Mouse (Mus musculus) CD4-positive, CD25-positive, alpha-beta regulatory T cell, adult 2 months (primary cell): ENCODE data around the gene Pros1.

ENCODE experiments used
- DNase-seq: peaks from one replicate; pipeline ENCODE4 v3.0.0-alpha.2; 2012; ENCODE audit warnings: low read depth, low spot score

Gene Pros1

DNA sequence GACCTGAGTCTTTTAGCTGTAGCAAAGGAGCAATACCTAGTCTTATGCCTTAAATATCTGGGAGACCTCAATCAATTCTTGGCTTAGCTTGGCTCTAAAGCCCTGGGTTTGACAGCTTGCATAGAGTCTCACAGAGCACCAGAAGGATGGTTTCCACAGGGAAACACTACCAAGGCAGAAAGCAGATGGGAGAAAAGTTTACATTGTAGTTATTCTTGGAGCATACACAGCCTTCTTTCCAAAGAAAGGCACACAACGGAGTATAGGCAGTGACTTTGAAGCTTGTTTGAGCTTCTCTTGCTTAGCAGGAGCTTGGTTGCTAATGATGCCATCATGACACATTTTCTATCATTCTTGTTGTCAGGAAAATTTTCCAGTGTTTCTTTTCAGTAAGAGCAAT, 6.0 kb downstream of the Pros1 start:
- no peak for DNase-seq

DNA sequence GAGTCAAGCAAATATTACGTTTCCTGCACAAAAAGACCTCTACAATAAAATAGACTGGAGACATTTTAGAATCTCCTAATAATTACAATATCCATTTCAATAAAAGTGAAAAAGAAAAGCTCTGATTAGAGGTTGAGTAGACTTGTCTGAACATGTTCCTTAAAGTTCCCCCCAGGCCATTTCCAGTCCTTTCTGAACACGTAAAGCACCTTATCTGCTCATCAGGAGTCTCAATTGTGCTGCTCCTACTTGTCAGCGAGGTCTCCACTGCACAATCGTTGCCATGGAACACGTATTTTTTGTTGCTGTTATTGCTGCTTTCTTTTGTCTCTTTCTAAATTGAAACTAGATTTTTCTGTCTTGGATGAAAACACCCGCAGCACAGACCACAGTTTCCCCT, 7.3 kb downstream of the Pros1 start:
- DNase-seq: no peak

DNA sequence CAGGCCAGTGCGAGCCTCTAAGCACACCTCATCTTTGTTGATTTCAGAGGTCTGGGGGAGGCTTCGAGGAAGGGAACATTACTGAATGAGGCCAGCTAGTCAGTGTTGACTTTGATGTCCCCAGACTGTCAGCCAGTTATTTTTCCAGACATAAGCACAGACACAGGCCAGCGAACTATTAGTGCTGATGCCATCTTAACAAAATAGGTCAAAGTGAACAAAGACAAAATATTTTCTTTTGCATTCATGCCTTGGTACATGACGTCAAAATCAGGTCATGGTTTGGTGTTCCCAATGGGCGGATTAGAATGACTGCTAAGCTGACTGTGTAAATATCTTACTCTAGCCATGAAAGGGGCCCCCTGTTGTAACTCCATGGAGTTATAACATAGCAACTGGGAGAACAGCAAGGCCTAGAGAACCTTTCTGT, 18.6 kb downstream of the Pros1 start:
- DNase-seq: no peak

DNA sequence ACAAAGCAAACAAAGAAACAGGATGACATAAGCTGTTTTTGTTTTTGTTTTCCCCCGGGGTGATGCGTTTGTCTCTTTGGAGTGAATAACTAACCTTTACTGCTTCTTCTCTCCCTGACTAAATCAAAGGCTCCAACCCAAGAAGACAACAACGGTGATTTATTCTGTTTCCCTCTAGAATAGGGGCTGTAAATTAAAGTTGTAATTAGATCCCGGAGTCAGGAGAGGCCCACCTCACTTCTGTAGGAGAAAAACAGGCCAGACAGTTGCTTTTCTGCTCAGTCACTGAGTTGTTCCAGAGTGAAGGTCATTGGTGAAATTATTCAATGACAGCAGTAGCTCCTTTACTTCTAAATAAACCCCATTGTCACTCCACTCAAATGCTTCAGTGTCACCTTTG, 19.1 kb downstream of the Pros1 start:
- DNase-seq: no peak

DNA sequence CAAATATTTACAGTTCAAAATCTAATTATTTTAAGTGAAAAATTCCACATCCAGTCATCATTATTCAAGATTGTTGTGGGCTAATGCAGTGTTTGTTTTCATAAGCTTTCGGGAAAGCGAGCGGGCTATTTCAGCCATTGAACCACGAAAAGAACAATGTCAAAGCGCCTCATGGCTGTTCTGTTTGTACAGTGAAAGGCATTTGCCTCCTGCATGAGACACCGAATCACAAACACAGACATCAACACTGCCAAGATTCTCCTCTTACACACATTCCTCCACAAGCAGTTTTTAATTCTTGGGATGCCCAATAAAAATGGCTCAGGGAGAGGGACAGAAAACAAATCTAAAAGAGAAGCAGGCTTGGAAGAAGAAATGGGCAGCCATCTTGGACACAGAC, 20.0 kb downstream of the Pros1 start:
- DNase-seq: no peak

DNA sequence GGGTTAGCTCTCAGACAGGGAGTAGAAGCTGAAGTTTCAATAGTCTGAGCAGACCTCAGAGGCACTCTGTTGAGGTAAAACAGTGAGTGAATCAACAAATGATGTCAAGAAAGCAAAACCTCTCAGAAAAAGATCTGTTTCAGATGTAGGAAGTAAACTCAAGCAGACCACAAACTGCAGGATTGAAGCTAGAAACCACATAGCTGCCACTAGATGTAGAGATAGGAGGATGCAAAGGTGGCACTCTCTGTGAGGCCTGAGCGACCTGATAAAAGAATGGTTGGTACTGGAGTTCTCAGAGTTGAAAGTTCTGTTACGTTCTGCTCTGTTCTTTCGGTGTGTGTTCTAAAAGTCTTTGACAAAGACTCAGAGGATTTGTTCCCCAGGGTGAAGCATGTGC, 41.7 kb downstream of the Pros1 start:
- DNase-seq: peak; percentile 8

DNA sequence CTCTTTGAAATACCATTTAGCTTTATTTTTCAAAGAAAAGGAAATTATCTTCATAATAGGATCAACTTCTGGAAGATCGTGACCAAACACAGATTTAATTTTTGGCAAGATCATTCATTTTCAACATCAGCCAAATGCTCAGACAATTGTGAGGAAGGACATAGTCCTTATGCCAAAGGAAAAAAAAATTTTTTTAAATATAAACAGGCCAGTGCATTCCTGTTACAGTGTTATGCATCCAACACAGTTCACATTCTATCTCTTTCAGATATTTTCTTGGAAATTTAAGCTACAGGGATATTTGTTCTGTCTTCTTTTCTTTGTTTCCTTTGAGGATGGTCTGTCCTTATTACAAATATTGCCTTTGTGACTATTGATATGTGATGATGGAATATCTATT, 57.3 kb downstream of the Pros1 start:
- DNase-seq: no peak

DNA sequence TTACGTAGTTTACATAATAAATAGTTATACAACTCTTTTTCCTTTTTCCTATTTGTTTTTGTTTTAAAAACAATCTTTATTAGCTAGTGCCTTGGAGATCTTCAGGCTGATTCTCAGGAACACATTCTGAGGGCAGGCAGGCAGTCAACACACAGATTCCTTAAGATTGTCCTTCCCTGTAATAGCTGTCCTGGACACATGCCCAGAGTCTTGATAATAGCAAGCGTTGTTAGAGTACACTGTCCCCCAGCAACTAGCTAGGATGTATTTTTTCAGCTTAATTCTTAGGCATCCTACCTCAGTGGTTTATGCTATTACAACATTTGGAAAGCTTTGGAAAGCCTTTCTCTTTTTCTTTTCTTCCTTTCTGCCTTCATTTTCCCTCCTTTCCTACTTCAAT, 58.1 kb downstream of the Pros1 start:
- no peak for DNase-seq

DNA sequence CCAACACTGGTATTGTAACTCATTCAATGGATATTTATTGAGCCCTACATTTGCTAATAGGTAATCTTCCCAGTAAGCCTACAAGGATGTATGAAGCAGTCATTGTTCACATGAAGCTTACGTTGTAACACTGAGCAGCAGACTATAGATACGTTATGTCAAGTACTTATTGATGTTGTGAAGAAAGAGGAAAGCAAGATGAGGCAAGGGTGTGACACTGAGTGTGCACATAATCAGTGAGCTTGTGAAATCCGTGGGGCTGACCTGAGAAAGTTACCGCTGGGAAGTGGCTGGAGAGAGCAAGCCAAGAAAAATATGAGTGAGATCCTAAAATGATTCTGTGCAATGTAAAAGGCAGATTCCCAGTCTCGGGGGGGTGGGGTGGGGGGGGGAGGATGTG, 61.4 kb downstream of the Pros1 start:
- no peak for DNase-seq

DNA sequence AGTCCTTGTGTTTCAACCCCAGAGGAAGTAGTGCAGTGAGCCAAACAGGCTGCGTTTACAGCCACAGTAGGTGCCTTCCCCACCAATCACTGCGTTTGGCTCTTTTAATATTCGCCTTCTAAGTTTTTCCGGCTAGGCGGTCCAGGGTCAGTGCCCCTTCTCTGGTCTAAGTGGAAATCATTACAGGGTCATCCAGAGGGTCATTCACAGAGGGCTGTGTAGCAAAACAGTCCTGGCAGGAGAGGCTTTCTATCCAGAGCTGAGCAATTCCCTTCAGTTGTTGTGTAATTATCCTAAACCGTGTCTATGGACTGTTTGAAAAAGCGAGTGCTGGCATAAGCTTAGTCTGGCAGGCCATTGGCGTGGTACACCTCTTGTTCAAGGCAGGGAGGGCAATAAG, 68.1 kb downstream of the Pros1 start:
- DNase-seq: no peak

DNA sequence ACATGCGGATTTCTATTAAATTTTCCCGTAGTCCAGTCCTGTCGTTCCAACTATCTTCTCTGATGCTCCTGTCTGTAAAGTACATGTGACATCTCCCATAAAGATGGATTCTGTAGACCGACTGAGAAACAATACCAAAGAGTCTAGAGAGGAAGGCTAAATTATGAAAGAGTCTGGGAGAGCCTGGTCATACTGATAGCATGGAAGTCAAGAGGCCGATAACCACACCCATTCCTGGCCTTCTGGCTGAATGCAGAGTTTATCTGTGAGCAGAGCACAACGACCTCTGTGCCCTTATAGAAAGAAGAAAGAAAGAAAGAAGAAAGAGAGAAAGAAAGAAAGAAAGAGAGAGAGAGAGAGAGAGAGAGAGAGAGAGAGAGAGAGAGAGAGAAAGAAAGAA, 77.2 kb downstream of the Pros1 start:
- no peak for DNase-seq

DNA sequence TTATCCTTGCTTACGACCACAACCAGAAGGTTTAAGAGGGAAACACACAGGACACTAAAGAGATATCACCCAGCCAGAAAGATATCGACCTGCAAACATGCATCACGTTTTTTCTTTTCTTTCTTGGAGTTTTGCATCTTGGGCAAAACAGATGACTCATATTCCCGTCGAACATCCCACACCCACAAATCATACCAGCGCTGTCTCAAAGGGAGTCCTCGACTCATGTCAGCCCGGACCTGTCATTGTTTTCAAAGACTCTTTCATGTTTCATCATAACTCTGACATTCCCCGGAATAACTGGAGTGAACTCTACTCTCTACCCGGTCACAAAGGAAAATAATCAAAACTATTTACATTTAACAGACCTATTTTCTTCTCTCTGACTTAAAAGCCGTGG, 82.2 kb downstream of the Pros1 start:
- no peak for DNase-seq

DNA sequence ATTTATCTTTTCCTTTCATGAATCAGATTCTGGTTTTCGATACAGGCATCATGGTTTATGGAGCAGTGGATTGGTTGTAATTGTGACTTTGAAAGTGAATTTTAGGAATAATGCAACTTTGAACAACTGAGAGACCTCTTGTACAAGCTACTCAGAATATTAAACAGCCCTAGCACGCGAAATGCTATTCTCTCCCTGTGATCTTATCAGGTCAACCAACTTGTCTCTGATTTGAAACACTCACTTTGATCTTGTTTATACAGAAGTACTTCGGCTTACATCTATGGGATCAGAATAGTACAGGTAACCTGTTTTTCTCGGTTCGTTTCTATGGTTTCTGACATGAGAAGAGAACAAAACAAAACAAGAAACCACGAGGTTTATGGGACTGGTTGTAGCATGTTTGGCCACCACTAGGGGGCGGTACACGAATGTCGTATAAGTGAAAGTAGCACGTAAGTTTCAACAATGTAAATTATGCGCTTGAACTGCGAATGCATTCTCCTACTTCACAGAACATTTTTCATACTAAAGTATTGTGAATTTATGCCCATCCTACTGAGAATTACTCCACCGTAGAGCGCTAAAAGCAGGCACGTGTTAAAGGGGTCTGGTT, 86.4 kb downstream of the Pros1 start:
- DNase-seq: peak; percentile 87

DNA sequence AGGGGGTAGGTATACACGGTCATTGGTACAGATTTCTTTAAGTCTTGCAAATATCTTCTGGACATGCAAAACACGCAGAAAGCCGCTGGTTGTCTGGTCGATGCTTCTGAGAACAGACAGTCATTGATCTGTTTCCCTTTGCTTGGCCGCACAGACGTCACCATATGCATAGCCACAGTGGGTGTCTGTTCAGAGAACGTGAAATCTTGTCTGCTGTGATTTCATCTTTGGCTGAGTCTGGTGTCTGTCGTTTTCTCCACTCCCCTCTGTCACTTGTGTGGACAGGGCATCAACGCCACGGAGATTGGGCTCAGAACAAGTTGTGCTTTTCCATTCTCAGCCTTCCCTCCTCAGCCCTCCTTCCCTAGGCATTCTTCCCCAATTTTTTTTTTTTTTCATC, 87.7 kb downstream of the Pros1 start:
- DNase-seq: no peak

DNA sequence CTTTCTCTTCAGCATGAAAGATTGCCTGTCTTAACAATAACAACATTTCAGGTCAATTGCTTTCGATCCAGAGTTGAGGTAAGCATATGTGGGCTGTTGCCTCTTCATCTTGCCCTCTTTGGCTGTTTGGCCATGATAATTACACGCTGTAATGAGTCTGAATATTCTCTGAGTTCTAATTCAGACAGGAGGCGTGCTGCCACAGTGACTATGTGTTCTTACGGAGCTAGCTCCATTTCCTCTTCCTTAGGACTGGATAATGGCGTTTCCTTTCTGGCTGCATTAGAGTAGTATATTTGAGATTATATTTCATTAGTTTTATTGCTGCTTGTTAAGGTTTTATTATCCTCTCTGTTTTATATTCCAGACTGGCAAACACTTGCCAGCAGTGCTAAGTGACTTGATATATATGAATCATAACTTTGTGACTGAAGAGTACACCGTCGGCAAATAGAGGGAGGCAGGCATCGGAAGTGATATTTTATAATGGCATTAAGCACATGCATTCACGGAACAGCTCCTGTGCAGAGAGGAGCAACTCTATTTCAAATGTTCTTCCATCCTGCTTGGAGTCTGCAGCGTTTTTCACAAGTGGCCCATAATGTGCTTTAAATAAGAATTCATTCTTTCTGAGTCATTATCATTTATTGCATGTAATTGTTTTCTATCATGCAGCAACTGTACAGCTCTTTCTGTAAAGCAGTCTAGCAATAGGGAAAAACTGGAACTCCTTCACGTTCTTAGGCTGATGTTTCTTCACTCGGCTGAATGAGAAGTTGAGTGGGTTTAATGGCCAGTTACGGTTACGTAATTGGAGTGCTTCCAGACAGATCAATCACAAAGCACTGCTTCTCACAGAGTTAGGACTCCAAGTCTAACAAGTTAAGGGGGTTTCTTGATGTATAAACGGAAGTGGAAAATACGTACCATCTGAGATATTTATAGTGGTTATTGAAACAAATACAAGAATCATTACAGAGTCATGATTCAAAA, 88.6 kb downstream of the Pros1 start:
- DNase-seq: no peak

DNA sequence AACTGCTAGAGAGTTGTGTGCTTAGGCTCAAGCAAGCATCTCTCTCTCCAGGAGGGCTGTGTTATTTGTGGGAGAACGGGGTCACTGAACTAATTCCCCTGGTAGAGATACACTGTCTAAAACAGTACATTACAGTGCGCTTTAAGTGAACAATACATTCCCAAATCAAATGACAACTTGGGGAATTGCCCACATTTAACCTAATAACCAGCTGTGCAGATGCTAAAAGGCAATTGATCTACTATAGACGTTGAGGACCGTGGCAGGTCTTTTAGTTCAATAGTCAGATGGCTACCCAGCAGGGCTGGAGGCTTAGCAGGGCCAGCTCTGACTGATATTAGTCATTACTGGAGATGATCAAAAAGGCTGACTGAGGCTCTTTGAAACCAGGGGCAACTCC, 104.4 kb downstream of the Pros1 start:
- DNase-seq: no peak

DNA sequence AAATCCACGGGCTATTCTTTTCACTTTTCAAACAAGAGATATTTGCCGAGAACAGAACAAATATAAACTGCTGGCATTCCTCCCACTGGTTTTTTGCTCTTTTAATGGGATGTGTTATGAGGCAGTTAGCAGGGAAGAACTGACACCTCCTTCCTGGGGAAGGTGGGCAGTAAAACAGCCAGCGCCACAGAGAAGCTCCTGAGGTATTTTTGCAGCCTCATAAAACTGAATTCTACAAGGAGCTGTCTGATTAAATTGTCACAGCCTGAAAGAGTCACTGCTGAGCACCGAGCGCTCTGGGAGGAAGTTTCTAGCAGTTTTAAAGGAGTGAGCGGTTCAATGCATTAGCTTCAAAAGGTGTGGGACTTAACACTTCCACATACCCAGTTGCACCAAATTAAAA, 110.3 kb downstream of the Pros1 start:
- DNase-seq: no peak

DNA sequence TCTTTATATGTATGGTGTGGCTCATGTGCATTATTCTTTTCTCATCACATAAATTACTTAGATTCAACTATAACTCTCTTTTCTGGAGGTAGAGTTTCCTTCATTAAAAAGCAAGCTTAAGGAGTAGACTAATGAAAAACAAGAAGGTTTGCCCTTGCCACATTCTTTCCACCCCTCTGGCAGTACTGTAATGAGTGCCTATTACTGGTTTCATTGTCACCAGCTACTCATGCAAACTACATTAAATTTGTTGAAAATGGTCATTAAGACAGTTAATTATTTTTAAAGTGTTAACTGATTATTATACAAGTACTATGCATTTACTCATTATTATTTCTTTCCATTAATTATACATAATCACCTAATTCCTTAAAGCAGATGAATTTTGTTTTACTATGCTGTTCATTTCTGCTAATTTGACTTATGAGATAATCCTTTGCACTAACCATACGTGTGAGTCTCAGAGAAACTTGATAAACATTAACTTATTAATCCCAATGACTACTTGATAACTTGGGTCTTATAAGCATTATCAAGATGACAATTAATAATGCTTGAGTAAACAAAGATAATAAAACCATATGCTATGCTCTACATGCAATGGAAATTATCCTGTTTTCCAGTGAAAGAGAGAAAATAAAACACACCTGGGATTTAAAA, 117.7 kb downstream of the Pros1 start:
- DNase-seq: no peak

DNA sequence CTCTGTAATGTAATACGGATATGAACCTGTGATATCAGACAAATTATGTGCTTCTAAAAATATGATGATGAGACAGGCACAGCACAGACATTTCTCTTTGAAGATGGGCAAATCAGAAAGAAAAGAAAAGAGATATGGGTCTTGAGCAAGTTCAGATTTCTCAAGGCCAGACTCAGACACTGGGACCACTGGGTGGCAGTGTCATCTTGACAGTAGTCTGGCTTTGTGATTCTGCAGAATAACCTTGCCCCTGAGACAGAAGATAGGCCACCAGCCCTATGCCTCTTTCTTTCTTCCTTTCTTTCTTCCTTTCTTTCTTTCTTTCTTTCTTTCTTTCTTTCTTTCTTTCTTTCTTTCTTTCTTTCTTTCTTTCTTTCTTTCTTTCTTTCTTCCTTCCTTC, 120.8 kb downstream of the Pros1 start:
- no peak for DNase-seq
